Comparison of ENCODE assay signal across 17 mouse cellular contexts in genomic region chr16:24840073-24840472, GRCm38 (mm10).
"Had no signal": no experiment of that assay in that cellular context is flagged by ENCODE, and none has a peak within 500 bp of the region (broad histone marks: within the 10 kb centered on the region; RNA-seq: fewer than 3 reads in every experiment).

No protein-coding gene starts in this region.

- H3K9me3 ChIP-seq: midbrain, embryonic 10.5 days; midbrain, embryonic 12.5 days; neural tube, embryonic 13.5 days; neural tube, embryonic 15.5 days had no signal

- H3K4me2 ChIP-seq: lung, embryonic 14.5 days; midbrain, embryonic 12.5 days; neural tube, embryonic 13.5 days; neural tube, embryonic 15.5 days had no signal

- DNase-seq: lung, embryonic 14.5 days; lung, postnatal 10 days; lung, postnatal 4 days; midbrain, embryonic 14.5 days; retina, postnatal 1 day; right cerebral cortex, adult 18-20 months; right cerebral cortex, postnatal 25 days; right cerebral cortex, postnatal 4 days; spleen, adult 18-20 months; thymus, adult 18-20 months; thymus, postnatal 14 days; thymus, postnatal 36 days had no signal

- H3K4me3 ChIP-seq: midbrain, embryonic 10.5 days; midbrain, embryonic 12.5 days; myocyte; neural tube, embryonic 13.5 days; neural tube, embryonic 15.5 days had no signal

- H3K27me3 ChIP-seq: midbrain, embryonic 12.5 days; neural tube, embryonic 13.5 days; neural tube, embryonic 15.5 days had no signal

- H3K9ac ChIP-seq: lung, embryonic 14.5 days; midbrain, embryonic 12.5 days; neural tube, embryonic 13.5 days; neural tube, embryonic 15.5 days had no signal

- H3K27ac ChIP-seq: midbrain, embryonic 10.5 days; midbrain, embryonic 12.5 days; neural tube, embryonic 13.5 days; neural tube, embryonic 15.5 days had no signal

- H3K36me3 ChIP-seq: midbrain, embryonic 10.5 days; midbrain, embryonic 12.5 days; neural tube, embryonic 13.5 days; neural tube, embryonic 15.5 days had no signal

- H3K4me1 ChIP-seq: midbrain, embryonic 10.5 days; midbrain, embryonic 12.5 days; neural tube, embryonic 13.5 days; neural tube, embryonic 15.5 days had no signal
